Mouse (Mus musculus): ENCODE results near the gene Med4.
A peak's percentile ranks its signal among the peaks of the same experiment; 100 is the strongest.

Gene Med4

DNA sequence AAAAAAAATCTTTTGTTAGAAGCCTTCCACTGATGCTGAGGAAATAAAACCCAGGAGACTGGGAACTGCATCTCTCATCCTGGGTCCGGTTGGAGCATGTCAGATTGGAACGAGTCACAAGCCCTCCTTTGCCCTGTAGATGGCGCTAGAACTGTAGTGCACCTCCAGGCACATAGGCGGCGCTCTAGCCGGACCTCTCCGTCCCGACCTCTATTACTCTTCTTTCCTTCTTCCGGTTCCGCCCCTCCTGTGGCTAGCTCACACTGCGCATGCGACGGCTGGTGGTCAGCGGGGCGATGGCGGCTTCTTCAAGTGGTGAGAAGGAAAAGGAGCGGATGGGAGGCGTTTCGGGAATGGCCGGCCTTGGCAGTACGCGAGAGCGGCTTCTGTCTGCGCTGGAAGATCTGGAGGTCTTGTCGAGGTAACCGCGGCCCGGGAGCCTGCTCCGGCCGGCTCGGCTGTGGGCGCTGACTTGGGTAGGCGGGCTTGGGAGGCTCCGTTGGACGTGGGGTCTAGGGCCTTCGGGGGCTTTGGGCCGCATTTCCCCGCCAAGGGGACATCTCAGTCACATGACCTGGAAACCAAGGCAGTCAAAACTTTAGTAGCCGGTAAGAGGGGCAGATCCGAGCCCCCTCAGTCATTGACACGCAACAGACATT lies at the start of gene Med4:
Gene Med4, plus strand, starts transcription at position 261 of the 659 bp plus-strand sequence.
- Histone ChIP-seq H3K36me3 (ENCODE audit: insufficient read depth, low read length) (peaks cover 32% of the 10 kb centered on the region), H3K4me3 (replicated peaks; ENCODE audit: low read length) (peak within 1 kb of the TSS; percentile 99), H3K4me1 (replicated peaks; ENCODE audit: low read depth, low read length) (peaks cover 28% of the 10 kb centered on the region), H3K9me3 (ENCODE audit: low read length) (no peaks in the 10 kb centered on the region), H3K27me3 (ENCODE audit: insufficient read depth, low read length) (no peaks in the 10 kb centered on the region)
- TF ChIP-seq NANOG (IDR thresholded peaks at IDR 0.05; ENCODE audit: borderline replicate concordance, low read length) (no peak), POU5F1 (IDR thresholded peaks at IDR 0.05; ENCODE audit: borderline replicate concordance, low read length) (no peak), CTCF (conservative IDR thresholded peaks at IDR 0.05; ENCODE audit: low read length) (peak; percentile 97)

DNA sequence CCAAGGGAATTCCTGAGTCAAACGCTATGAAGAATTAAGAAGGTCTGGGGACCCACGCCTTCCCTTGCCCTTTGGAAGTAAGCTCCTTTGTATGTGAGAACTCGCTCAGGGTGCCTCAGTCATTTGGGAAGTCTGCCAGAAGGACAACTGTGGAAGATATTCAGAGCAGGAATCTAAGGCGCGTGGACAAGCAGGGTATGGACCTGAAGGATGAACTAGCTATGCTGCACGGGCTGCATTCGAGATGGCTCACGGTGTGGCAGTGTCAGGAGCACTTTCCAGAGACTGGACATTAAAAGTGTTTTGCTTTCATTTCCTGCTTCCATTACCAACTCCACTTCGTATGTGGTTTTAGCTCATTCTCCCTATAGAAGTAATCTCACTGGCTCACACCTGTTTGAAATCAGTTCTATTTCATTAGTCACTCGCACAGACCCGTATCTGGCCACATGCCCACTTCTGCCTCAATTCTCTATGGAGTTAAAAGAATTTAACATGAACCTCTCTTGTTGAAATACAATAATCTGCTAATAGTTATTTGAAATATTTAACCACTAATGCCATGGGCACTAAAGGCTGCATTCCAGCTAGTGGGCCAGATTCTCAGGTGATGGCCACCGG lies 49.2 kb upstream of the Med4 start:
- Histone ChIP-seq H3K4me3 (replicated peaks; ENCODE audit: low read length) (no peak overlapping the region), H3K4me1 (replicated peaks; ENCODE audit: low read depth, low read length) (no peaks in the 10 kb centered on the region), H3K36me3 (ENCODE audit: insufficient read depth, low read length) (no peaks in the 10 kb centered on the region), H3K27me3 (ENCODE audit: insufficient read depth, low read length) (no peaks in the 10 kb centered on the region), H3K9me3 (ENCODE audit: low read length) (no peaks in the 10 kb centered on the region)
- no peak for TF ChIP-seq NANOG (IDR thresholded peaks at IDR 0.05; ENCODE audit: borderline replicate concordance, low read length)
- no peak for TF ChIP-seq POU5F1 (IDR thresholded peaks at IDR 0.05; ENCODE audit: borderline replicate concordance, low read length)
- TF ChIP-seq CTCF (conservative IDR thresholded peaks at IDR 0.05; ENCODE audit: low read length), result no peak

DNA sequence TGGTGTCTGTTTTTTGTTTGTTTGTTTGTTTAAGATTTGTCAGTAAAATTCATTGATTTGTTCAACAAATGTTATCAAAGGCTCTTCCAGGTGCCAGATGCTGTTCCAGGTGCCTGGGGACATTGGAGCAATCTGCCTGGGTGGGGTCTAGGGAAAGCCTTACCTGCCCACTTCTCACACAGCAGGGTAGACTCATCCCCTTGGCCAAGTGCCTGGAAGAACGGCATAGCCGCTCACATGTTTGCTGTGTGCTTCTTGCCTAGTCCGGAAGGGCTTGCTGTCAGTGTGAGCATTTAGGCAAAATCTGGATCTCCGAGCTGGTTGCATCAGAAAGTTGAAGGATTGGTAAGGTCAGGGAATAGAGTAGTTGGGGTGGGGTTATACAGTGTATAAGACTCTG lies 47.6 kb upstream of the Med4 start:
- Histone ChIP-seq H3K4me1 (replicated peaks; ENCODE audit: low read depth, low read length) (no peaks in the 10 kb centered on the region), H3K9me3 (ENCODE audit: low read length) (no peaks in the 10 kb centered on the region), H3K27me3 (ENCODE audit: insufficient read depth, low read length) (no peaks in the 10 kb centered on the region), H3K4me3 (replicated peaks; ENCODE audit: low read length) (no peak overlapping the region), H3K36me3 (ENCODE audit: insufficient read depth, low read length) (no peaks in the 10 kb centered on the region)
- TF ChIP-seq CTCF (conservative IDR thresholded peaks at IDR 0.05; ENCODE audit: low read length) (no peak), POU5F1 (IDR thresholded peaks at IDR 0.05; ENCODE audit: borderline replicate concordance, low read length) (no peak), NANOG (IDR thresholded peaks at IDR 0.05; ENCODE audit: borderline replicate concordance, low read length) (no peak)

DNA sequence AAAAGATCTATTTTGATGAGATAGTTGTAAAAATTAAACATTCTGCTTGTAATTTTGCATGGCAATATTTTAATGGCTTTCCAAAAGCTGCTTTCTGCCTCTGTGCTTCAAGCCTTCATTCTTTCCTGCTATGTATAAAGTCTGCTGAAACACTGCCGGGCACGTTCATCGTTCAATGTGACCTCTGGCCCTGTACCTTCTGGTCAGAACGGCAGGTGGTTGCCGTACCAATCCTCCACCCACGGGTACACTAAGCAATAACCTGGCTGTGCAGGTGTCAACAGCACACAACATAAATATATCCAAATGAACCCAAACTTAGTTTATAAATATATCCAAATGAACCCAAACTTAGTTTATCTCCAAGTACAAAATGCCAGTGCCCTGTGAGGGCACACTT lies 42.1 kb upstream of the Med4 start:
- Histone ChIP-seq H3K4me1 (replicated peaks; ENCODE audit: low read depth, low read length) (peaks cover 5% of the 10 kb centered on the region), H3K9me3 (ENCODE audit: low read length) (no peaks in the 10 kb centered on the region), H3K27me3 (ENCODE audit: insufficient read depth, low read length) (no peaks in the 10 kb centered on the region), H3K4me3 (replicated peaks; ENCODE audit: low read length) (no peak overlapping the region), H3K36me3 (ENCODE audit: insufficient read depth, low read length) (no peaks in the 10 kb centered on the region)
- TF ChIP-seq CTCF (conservative IDR thresholded peaks at IDR 0.05; ENCODE audit: low read length) (no peak), POU5F1 (IDR thresholded peaks at IDR 0.05; ENCODE audit: borderline replicate concordance, low read length) (no peak), NANOG (IDR thresholded peaks at IDR 0.05; ENCODE audit: borderline replicate concordance, low read length) (no peak)

DNA sequence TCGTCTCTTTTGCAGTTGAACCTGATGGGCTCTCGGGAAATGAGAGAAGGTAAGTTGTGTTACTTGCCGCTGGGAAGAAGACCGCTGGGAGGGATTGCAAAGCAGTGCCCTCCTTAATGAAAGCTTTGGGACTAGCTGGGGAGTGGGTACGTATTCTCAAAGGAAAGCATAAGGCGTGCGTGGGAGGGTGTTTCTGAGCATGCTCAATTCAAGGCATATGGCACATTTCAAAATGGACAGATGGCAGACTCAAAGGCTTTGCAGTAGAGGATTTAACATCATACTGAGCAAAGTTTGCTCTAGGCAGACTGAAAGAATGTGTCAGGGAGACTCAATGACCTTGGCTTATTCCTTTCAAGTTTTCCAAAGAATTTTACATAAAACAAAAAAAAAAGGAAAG lies 40.3 kb upstream of the Med4 start:
- TF ChIP-seq NANOG (IDR thresholded peaks at IDR 0.05; ENCODE audit: borderline replicate concordance, low read length), result no peak
- TF ChIP-seq CTCF (conservative IDR thresholded peaks at IDR 0.05; ENCODE audit: low read length), result no peak
- no peak for TF ChIP-seq POU5F1 (IDR thresholded peaks at IDR 0.05; ENCODE audit: borderline replicate concordance, low read length)
- Histone ChIP-seq H3K36me3 (ENCODE audit: insufficient read depth, low read length) (no peaks in the 10 kb centered on the region), H3K27me3 (ENCODE audit: insufficient read depth, low read length) (no peaks in the 10 kb centered on the region), H3K4me3 (replicated peaks; ENCODE audit: low read length) (no peak overlapping the region), H3K4me1 (replicated peaks; ENCODE audit: low read depth, low read length) (peaks cover 10% of the 10 kb centered on the region), H3K9me3 (ENCODE audit: low read length) (no peaks in the 10 kb centered on the region)

DNA sequence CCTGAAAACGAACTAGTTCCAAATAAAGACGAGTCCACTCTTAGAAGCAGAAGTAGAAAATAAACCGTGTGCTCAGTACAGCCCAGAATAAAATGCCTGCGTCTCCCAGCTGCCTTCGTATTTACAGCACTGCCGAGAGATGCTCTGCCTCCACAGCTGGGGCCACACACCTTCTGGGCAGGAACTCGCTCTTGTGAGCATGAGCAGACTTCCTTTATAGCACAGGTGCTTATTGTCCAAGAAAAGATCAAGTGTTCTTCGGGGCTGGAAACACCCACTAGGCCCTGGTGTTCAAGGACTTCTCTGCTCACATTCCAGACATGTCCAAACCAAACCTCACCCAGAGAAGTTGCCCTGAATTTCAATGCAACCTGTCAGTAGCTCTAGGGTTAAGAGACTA lies 39.2 kb upstream of the Med4 start:
- H3K4me3 ChIP-seq (replicated peaks; ENCODE audit: low read length), result no peak overlapping the region
- TF ChIP-seq POU5F1 (IDR thresholded peaks at IDR 0.05; ENCODE audit: borderline replicate concordance, low read length), result no peak
- TF ChIP-seq CTCF (conservative IDR thresholded peaks at IDR 0.05; ENCODE audit: low read length), result no peak
- TF ChIP-seq NANOG (IDR thresholded peaks at IDR 0.05; ENCODE audit: borderline replicate concordance, low read length), result no peak
- no peaks in the 10 kb centered on the region for H3K36me3 ChIP-seq (ENCODE audit: insufficient read depth, low read length)
- peaks cover 12% of the 10 kb centered on the region for H3K4me1 ChIP-seq (replicated peaks; ENCODE audit: low read depth, low read length)
- no peaks in the 10 kb centered on the region for H3K9me3 ChIP-seq (ENCODE audit: low read length)
- no peaks in the 10 kb centered on the region for H3K27me3 ChIP-seq (ENCODE audit: insufficient read depth, low read length)

DNA sequence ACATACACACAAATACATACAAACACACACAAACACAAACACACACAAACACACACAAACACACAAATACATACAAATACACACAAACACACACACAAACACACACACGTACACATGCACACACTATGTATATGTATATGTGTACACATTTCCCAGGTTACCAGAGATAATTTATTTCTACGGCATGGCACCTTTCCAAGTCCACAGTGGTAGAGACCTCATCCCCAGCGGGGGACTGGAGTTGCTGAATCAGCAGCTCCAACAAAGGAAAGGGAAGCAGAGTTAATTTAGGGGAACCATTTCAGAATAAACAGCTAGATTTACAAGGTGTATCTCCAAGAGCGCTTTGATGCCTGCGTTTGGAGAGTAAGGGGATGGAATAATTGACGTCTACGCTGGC lies 37.6 kb upstream of the Med4 start:
- no peaks in the 10 kb centered on the region for H3K36me3 ChIP-seq (ENCODE audit: insufficient read depth, low read length)
- H3K4me3 ChIP-seq (replicated peaks; ENCODE audit: low read length), result no peak overlapping the region
- no peak for TF ChIP-seq CTCF (conservative IDR thresholded peaks at IDR 0.05; ENCODE audit: low read length)
- no peak for TF ChIP-seq POU5F1 (IDR thresholded peaks at IDR 0.05; ENCODE audit: borderline replicate concordance, low read length)
- H3K27me3 ChIP-seq (ENCODE audit: insufficient read depth, low read length), result no peaks in the 10 kb centered on the region
- no peaks in the 10 kb centered on the region for H3K9me3 ChIP-seq (ENCODE audit: low read length)
- peaks cover 24% of the 10 kb centered on the region for H3K4me1 ChIP-seq (replicated peaks; ENCODE audit: low read depth, low read length)

DNA sequence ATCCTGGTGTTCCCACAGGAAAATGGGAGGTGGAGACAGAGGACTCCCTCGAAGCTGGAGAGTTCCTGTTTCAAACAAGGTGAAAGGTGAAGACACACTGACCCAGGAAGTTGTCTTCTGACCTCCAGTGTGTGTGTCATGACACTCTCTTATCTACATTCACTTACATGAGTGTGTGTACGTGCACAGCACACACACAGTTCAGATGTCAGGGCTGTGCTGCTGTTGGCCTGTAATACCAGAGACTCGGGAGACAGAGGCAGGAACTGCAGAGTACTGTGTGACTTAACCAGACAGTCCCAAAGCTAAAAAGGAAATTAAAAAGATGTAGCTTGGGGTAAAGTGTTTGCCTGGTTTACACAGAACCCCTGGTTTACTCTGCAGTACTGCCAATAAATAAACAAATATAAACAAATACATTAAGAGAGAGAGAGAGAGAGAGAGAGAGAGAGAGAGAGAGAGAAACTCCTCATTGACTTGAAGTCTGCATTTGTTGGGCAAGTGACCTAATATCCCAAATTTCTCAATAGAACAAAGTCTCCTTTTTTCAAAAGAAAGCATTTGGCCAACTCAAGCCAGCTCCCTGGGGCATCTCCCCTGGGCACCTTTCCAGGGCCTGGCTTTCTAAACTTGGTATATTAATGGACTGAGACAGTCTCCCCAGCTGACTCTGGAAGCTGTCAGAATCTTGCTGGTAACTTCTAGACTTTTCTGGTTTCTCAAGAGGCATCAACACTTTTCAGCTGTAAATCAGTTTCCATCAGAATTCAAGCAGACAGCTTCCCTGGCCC lies 36.0 kb upstream of the Med4 start:
- H3K36me3 ChIP-seq (ENCODE audit: insufficient read depth, low read length), result no peaks in the 10 kb centered on the region
- no peak overlapping the region for H3K4me3 ChIP-seq (replicated peaks; ENCODE audit: low read length)
- no peak for TF ChIP-seq NANOG (IDR thresholded peaks at IDR 0.05; ENCODE audit: borderline replicate concordance, low read length)
- TF ChIP-seq CTCF (conservative IDR thresholded peaks at IDR 0.05; ENCODE audit: low read length), result no peak
- no peak for TF ChIP-seq POU5F1 (IDR thresholded peaks at IDR 0.05; ENCODE audit: borderline replicate concordance, low read length)
- no peaks in the 10 kb centered on the region for H3K27me3 ChIP-seq (ENCODE audit: insufficient read depth, low read length)
- H3K4me1 ChIP-seq (replicated peaks; ENCODE audit: low read depth, low read length), result peaks cover 26% of the 10 kb centered on the region
- no peaks in the 10 kb centered on the region for H3K9me3 ChIP-seq (ENCODE audit: low read length)

Measured in E14TG2a.4 (cell line).